Mouse (Mus musculus) MEL (cell line): ENCODE measurements around the gene Pyroxd2.

ENCODE experiments used
- MAFK ChIP-seq: IDR thresholded peaks from 2 replicates; pipeline ENCODE4 v1.6.1; 2011; ENCODE audit warnings: low read depth, mild to moderate bottlenecking, low read length, improper control_type of control experiment, borderline replicate concordance
- MXI1 ChIP-seq: IDR thresholded peaks from 2 replicates; pipeline ENCODE4 v1.6.1; 2011; ENCODE audit warnings: mild to moderate bottlenecking, low read depth, low read length, improper control_type of control experiment
- POLR2A ChIP-seq, 2 experiments: IDR thresholded peaks; 2 replicates each; pipeline ENCODE4 v1.6.1; 2011 to 2012; ENCODE audit warnings: low read length in 2 of 2, mild to moderate bottlenecking in 2 of 2, control low read depth in 1 of 2, improper control_type of control experiment in 1 of 2, low read depth in 1 of 2, moderate library complexity in 1 of 2; ENCODE audit not compliant: control insufficient read depth in 1 of 2, insufficient read depth in 1 of 2, poor library complexity in 1 of 2
- TBP ChIP-seq: IDR thresholded peaks from 2 replicates; pipeline ENCODE4 v1.8.0; 2011; ENCODE audit warnings: low read depth, low read length, improper control_type of control experiment
- ZKSCAN1 ChIP-seq: IDR thresholded peaks from 2 replicates; pipeline ENCODE4 v1.6.1; 2012; ENCODE audit warnings: low read depth, mild to moderate bottlenecking, inconsistent platforms, low read length, improper control_type of control experiment, moderate library complexity

- TF ChIP-seq MAFK (no peak), TBP (no peak), MXI1 (no peak), POLR2A (IDR thresholded peaks at IDR 0.05; ENCODE audit: control insufficient read depth in 1 of 2, insufficient read depth in 1 of 2, low read depth in 1 of 2, low read length in 2 of 2, poor library complexity in 1 of 2) (no peak), ZKSCAN1 (no peak)
These were observed 53.1 kb downstream of the Pyroxd2 start for GRCm38 (mm10) chr19:42699426-42699825.
